Mouse (Mus musculus): ENCODE measurements around the gene Mettl8.

DNA sequence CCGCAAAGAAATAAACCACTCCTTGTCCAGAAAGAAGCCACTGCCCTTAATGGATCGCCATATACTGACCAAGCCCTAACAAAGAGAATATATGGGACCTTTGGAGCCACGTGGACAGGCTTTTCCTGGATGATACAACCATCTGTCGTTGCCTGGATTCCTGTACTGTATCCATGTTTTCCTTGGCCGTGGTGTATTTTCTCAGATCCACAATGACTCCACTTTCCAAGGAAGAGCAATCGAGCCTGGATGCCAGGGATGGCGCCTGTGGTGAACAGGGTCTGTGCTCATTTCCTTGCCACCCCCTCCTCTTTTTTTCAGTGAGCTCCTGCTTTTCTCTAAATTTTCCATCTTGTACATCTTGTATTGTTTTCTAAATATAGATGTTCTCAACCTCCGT is 120.6 kb downstream of the Mettl8 start:
- TF ChIP-seq KAT2A (conservative IDR thresholded peaks at IDR 0.05; ENCODE audit: low read depth, low read length) (no peak), CTCF (IDR thresholded peaks at IDR 0.05 in 2 of 3, conservative IDR thresholded peaks at IDR 0.05 in 1 of 3; ENCODE audit: control insufficient read depth in 1 of 3, insufficient read depth in 1 of 3, low read depth in 2 of 3, low read length in 3 of 3, poor library complexity in 1 of 3, severe bottlenecking in 1 of 3) (no peak), GATA1 (IDR thresholded peaks at IDR 0.05; ENCODE audit: low read depth, low read length) (no peak), MAFK (IDR thresholded peaks at IDR 0.05; ENCODE audit: borderline replicate concordance, low read depth, low read length) (no peak), ETS1 (IDR thresholded peaks at IDR 0.05; ENCODE audit: low read depth, low read length) (no peak), ZC3H11A (IDR thresholded peaks at IDR 0.05; ENCODE audit: low read depth, low read length) (no peak), POLR2AphosphoS2 (IDR thresholded peaks at IDR 0.05; ENCODE audit: low read length) (no peak), POLR2AphosphoS5 (IDR thresholded peaks at IDR 0.05; ENCODE audit: borderline replicate concordance, low read depth, low read length) (no peak), EP300 (IDR thresholded peaks at IDR 0.05; ENCODE audit: low read depth in 1 of 2, low read length in 2 of 2) (no peak), MXI1 (IDR thresholded peaks at IDR 0.05; ENCODE audit: low read depth, low read length) (no peak)
